Mouse (Mus musculus) common myeloid progenitor, adult 5-6 weeks (primary cell): Measurements from ENCODE around the gene Vmn1r6. TPM values are rescaled to one million over a fixed set of nuclear protein-coding genes. Genes with fewer than 3 reads are reported as not detected.
"Not testable (repeated sequence)": the region's sequence is repeated elsewhere in the genome, so short reads cannot be mapped to it uniquely, and the experiment has no call there.

Source experiments
- ATAC-seq: replicated peaks from 2 replicates; pipeline ENCODE4 v1.8.0; 2016; ENCODE audit warnings: low read depth, mild to moderate bottlenecking, moderate TSS enrichment, inconsistent platforms; ENCODE audit not compliant: poor library complexity, severe bottlenecking
- total RNA-seq: library from RNA; stranded (forward); fragments of 200-1000, 187-1606 nt; gene quantifications from 2 replicates; pipeline ENCODE4 v1.2.3, GENCODE M21; 2017

The Vmn1r6 gene
- not detected in 2 replicates for total RNA-seq

DNA sequence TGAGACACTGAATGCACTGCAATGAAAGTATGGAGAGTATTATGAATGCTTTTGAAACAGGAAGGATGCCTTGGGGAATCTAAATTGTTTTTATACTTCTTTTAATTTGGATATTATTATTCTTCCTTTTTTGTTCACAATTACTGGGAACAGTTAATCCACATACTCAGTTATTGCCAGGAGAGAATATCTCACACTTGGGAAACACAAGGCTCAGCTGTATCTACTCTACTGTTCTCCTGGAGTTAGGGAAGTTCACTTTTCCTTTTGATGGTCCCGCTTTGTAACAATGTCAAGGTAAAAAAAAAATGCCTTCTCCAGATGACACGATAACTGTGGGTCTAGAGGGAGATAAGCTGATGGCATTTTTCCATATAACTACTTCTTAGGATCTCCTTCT lies at the start of gene Vmn1r6:
TSS of gene Vmn1r6 (plus strand) at position 301 of the 400 bp plus-strand sequence.
- no peak for ATAC-seq

DNA sequence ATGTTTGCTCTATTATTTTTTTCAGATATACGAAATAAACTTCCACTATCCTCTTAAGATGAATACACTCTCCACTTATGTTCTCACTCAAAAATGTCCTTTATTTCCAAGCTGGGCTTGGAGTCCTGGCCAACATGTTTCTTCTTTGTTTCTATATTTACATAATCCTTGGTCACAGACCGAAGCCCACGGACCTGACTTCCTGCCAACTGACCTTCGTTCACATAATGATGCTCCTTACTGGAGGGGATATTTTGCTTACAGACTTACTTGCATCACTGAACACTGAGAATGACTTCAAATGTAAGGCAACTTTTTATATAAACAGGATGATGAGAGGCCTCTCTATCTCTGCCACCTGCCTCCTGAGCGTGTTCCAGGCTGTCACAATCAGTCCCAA lies 40.6 kb upstream of the Vmn1r6 start:
- ATAC-seq, result no peak

DNA sequence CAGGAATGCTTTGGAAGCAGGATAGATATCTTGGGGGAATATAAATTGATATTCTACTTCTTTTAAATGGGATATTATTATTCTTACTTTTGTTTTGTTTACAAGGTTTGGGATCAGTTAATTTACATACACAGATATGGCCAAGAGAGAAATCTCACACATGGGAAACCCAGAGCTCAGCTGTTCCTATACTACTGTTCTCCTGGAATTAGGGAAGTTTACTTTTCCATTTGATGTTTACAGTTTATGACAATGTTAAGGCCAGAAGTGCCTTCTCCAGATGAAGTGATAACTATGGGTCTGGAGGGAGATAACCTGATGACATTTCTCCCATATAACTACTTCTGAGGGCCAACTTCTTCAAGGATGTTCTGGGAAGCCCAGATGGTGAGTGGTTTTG lies 27.1 kb upstream of the Vmn1r6 start, which contains the start of gene Vmn1r5:
TSS of gene Vmn1r5 (plus strand) at position 301 of the 400 bp plus-strand sequence.
- no peak for ATAC-seq

- not testable (repeated sequence) for ATAC-seq
These were observed 28.2 kb downstream of the Vmn1r6 start, which contains the start of gene Vmn1r7 for GRCm38 (mm10) chr6:57025224-57025623. Gene Vmn1r7, minus strand, starts transcription at chr6:57025324.

DNA sequence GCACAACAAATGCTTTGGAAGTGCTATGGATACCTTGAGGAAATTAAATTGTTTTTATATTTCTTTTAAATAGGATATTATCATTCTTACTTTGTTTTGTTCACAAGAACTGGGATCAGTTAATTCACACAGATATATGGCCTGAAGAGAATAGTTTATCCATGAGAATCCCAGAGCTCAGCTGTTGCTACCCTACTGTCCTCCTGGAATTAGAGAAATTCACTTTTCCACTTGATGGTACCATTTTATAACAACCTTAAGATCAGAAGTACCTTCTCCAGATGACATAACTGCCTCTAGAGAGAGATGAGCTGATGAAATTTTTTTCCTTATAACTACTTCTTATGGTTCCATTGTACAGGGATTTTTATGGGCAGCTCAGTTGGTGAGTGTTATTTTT lies 34.9 kb downstream of the Vmn1r6 start, which contains the start of gene Vmn1r8:
TSS of gene Vmn1r8 (plus strand) at position 301 of the 400 bp plus-strand sequence.
- no peak for ATAC-seq

DNA sequence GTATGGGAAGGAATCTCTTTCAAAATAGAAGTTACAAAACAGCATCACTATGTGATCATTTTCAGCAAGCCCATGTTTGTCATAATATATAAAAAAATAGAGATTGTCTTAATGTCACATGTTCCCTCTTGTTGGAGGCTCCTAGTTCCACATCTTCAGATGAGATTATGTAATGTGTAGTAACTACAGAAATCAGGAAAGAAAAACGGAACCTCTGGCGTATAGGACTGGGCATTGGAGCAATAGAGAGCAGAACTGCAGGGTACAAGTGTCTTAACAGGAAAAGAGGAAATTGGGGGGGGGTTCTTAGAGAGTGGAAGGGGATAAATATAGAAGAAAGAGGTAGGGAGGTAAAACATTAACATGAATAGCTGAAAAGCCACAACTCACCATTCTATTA lies 37.6 kb downstream of the Vmn1r6 start:
- ATAC-seq, result no peak

Other genes with a start within 250 kb of the Vmn1r6 start
- 46.2 and 48.8 TPM in 2 replicates for gene Kbtbd2, start 199.4 kb upstream of the Vmn1r6 start, total RNA-seq
- gene Fkbp9, start 165.2 kb upstream of the Vmn1r6 start, total RNA-seq, result 16.6 and 16.9 TPM in 2 replicates
- 91.8 and 99.7 TPM in 2 replicates for gene Nt5c3, start 73.3 kb upstream of the Vmn1r6 start, total RNA-seq
- 1.4 and 1.7 TPM in 2 replicates for gene Vmn1r4, start 73.2 kb upstream of the Vmn1r6 start, total RNA-seq
- not detected in 2 replicates for gene Vmn1r5, start 27.0 kb upstream of the Vmn1r6 start, total RNA-seq
- gene Vmn1r7, start 28.1 kb downstream of the Vmn1r6 start, total RNA-seq, result not detected in 2 replicates
- gene Vmn1r8, start 35.0 kb downstream of the Vmn1r6 start, total RNA-seq, result not detected in 2 replicates
- gene Vmn1r9, start 69.5 kb downstream of the Vmn1r6 start, total RNA-seq, result not detected in 2 replicates
- gene Vmn1r10, start 112.2 kb downstream of the Vmn1r6 start, total RNA-seq, result not detected in 2 replicates
- not detected in 2 replicates for gene Vmn1r11, start 136.2 kb downstream of the Vmn1r6 start, total RNA-seq
- gene Vmn1r12, start 159.7 kb downstream of the Vmn1r6 start, total RNA-seq, result not detected in 2 replicates
- gene Vmn1r13, start 206.0 kb downstream of the Vmn1r6 start, total RNA-seq, result not detected in 2 replicates
- gene Vmn1r14, start 234.4 kb downstream of the Vmn1r6 start, total RNA-seq, result not detected in 2 replicates